Mouse (Mus musculus) stomach, embryonic 15.5 days (tissue): ENCODE results near the gene Kbtbd7. TPM values are rescaled to one million over a fixed set of nuclear protein-coding genes. Genes with fewer than 3 reads are reported as not detected.
"Not testable (repeated sequence)": the region's sequence is repeated elsewhere in the genome, so short reads cannot be mapped to it uniquely, and the experiment has no call there.

Source experiments
- ATAC-seq: fragments of 200-750 bp; cut with Nextera tagmentation; 2 replicates; pipeline ENCODE4 v1.8.0; 2017; ENCODE audit warnings: low read depth, moderate number of reproducible peaks, moderate TSS enrichment; ENCODE audit not compliant: insufficient read depth, low FRiP score
- H3K27ac ChIP-seq: fragments of 300-500 bp; sonication (generic); 2 replicates; pipeline ENCODE4 v1.5.1; 2015; ENCODE audit warnings: mild to moderate bottlenecking, inconsistent platforms
- H3K27me3 ChIP-seq: fragments of 300-500 bp; sonication (generic); replicated peaks from 2 replicates; pipeline ENCODE4 v1.6.1; 2015; ENCODE audit warnings: inconsistent platforms
- H3K36me3 ChIP-seq: fragments of 300-500 bp; sonication (generic); 2 replicates; pipeline ENCODE4 v1.6.1; 2015; ENCODE audit warnings: inconsistent platforms
- H3K4me1 ChIP-seq: fragments of 300-500 bp; sonication (generic); 2 replicates; pipeline ENCODE4 v1.6.1; 2015; ENCODE audit warnings: inconsistent platforms
- H3K4me2 ChIP-seq: fragments of 300-500 bp; sonication (generic); 2 replicates; pipeline ENCODE4 v1.6.1; 2015; ENCODE audit warnings: mild to moderate bottlenecking, inconsistent platforms
- H3K4me3 ChIP-seq: fragments of 300-500 bp; sonication (generic); replicated peaks from 2 replicates; pipeline ENCODE4 v1.5.1; 2015; ENCODE audit warnings: inconsistent platforms
- H3K9ac ChIP-seq: fragments of 300-500 bp; sonication (generic); 2 replicates; pipeline ENCODE4 v1.6.1; 2015; ENCODE audit warnings: inconsistent platforms
- H3K9me3 ChIP-seq: fragments of 300-500 bp; sonication (generic); 2 replicates; pipeline ENCODE4 v1.6.1; 2016; ENCODE audit warnings: inconsistent platforms
- WGBS: fragments of 180-500 bp; shearing (Covaris S2); methylation state at CpG from one replicate; pipeline ENCODE4 v1.1.7; 2015; 5-methylcytosine and 5-hydroxymethylcytosine counted together
- polyA plus RNA-seq: library from polyadenylated mRNA; unstranded; fragments of >200 nt; fragmentation: Nextera tagmentation; extraction: Ambion mirVana; gene quantifications from 2 replicates; pipeline ENCODE4 v1.2.1, GENCODE M21; 2015

Kbtbd7 gene
- polyA plus RNA-seq, 1 experiment from 2014 or later = 11.0 TPM

DNA sequence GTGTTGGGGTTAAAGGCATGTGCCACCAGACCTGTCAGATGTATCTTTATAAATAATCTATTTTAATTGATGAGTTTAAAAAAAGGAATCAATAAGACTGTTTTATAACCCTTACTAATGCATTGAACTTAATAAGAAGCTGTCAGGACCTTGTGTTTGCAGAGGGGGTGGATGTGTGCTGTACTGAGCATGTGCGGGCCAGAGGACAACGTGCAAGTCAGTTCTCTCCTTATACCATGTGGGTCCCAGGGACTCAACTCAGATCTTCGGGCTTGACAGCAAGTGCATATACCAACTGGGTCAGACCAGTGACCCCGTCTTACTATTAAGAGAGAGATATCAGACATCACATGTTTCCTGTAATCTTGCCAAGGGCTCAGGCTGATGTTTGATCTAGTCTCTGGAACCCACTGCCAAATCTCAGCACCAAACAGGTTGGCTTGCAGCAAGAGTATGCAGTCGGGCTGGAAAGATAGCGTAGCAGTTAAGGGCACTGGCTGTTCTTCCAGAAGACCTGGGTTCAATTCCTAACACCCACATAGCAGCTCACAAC, 17.0 kb upstream of the Kbtbd7 start:
- Histone ChIP-seq H3K9me3 (no peaks in the 10 kb centered on the region), H3K27ac (no peak overlapping the region), H3K27me3 (no peaks in the 10 kb centered on the region), H3K4me3 (no peak overlapping the region), H3K4me1 (peaks cover 5% of the 10 kb centered on the region; the same call in 1 of the 2 replicates), H3K9ac (no peak overlapping the region), H3K36me3 (0 out of 2 replicates have a peak, but pooled peaks cover 7% of the 10 kb centered on the region), H3K4me2 (no peak overlapping the region)
- 81% methylated on average over 6 of the region's 6 CpGs for WGBS
- ATAC-seq = 0 out of 2 replicates have a peak, but pooled peaks have one; percentile 38

DNA sequence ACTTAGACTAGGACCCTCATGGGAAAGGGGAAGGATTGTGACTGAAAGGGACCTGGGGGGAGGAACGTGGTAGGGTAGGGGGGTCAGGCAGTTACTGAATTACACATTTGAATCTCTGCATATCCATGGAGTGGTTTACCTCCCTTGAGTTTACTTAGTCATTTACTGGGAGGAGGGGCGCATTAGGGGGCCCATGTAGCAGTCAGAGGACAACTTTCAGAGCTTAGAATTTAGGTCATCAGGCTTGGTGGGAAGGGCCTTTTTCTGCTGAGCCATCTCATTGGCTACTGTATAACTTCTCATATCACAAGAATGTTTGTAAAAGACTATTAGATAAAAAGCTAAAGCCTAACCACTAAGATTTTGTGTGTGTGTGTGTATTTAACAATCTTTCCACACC, 15.6 kb upstream of the Kbtbd7 start:
- peak; percentile 90 for ATAC-seq
- H3K36me3 ChIP-seq = 0 out of 2 replicates have a peak, but pooled peaks cover 7% of the 10 kb centered on the region
- no peaks in the 10 kb centered on the region for H3K27me3 ChIP-seq
- no peaks in the 10 kb centered on the region for H3K9me3 ChIP-seq
- H3K27ac ChIP-seq = peak overlapping the region; percentile 44; the same call in 1 of the 2 replicates
- no peak overlapping the region for H3K4me3 ChIP-seq
- H3K9ac ChIP-seq = no peak overlapping the region
- no peak overlapping the region for H3K4me2 ChIP-seq
- 75% methylated on average over 2 of the region's 2 CpGs for WGBS
- peaks cover 5% of the 10 kb centered on the region; the same call in 1 of the 2 replicates for H3K4me1 ChIP-seq

DNA sequence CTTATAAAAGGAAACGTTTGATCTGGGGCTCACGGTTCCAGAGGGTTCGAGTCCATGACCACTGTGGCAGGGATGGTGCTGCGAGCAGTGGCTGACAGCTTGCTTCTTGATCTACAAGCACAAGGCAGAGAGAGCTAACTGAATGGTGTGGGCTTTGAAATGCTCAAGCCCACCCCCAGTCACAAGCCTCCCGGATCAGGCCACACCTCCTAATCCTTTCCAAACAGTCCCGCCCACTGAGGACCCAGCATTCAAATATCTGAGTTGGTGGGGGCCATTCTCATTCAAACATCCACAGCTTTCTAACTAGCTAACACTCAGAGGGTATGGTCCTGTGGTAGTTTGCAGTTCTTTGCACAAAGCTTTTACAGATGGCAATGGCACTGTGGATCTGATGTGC, 13.2 kb upstream of the Kbtbd7 start:
- Histone ChIP-seq H3K4me1 (peaks cover 5% of the 10 kb centered on the region; the same call in 1 of the 2 replicates), H3K36me3 (0 out of 2 replicates have a peak, but pooled peaks cover 7% of the 10 kb centered on the region)
- WGBS = 86% methylated on average over 6 of the region's 6 CpGs

DNA sequence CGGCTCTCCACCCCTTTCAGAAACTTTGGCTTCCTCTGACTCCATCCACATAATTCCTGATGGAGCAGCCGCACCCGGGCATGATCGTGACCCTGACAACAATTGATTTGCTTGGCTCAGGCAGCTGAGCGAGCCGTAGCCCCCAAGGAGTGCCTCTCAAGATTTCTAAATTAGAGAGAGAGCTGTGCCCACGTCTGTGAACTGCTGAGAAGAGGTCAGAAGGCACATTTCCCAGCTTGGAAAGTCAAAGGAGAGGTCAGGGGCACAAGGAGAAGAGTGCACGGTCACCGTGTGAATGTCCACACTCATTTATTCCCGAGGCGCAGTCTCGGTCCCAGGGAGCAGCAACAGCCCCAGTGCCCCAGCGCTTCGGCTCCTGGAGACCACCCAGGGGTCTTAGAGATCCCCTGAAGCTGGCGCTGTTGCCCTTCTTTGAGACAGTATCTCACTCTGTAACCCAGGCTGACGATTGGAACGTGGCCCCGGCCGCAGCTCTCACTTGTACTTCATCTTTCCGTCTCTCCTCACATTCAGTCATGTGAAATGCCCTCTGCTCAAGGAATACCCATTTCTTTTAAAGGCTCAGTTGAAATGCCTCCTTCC, 6.1 kb upstream of the Kbtbd7 start:
- Histone ChIP-seq H3K27me3 (no peaks in the 10 kb centered on the region), H3K9ac (no peak overlapping the region), H3K36me3 (peaks cover 5% of the 10 kb centered on the region; the same call in 1 of the 2 replicates), H3K4me1 (no peaks in the 10 kb centered on the region), H3K4me3 (no peak overlapping the region), H3K4me2 (no peak overlapping the region), H3K27ac (no peak overlapping the region), H3K9me3 (no peaks in the 10 kb centered on the region)
- ATAC-seq = no peak
- 59% methylated on average over 20 of the region's 20 CpGs for WGBS

More for the DNA sequence above, 13.2 kb upstream of the Kbtbd7 start:
- H3K9me3 ChIP-seq = no peaks in the 10 kb centered on the region
- H3K27ac ChIP-seq = no peak overlapping the region
- no peak overlapping the region for H3K4me2 ChIP-seq
- no peak for ATAC-seq
- H3K27me3 ChIP-seq = no peaks in the 10 kb centered on the region
- no peak overlapping the region for H3K4me3 ChIP-seq
- no peak overlapping the region for H3K9ac ChIP-seq

DNA sequence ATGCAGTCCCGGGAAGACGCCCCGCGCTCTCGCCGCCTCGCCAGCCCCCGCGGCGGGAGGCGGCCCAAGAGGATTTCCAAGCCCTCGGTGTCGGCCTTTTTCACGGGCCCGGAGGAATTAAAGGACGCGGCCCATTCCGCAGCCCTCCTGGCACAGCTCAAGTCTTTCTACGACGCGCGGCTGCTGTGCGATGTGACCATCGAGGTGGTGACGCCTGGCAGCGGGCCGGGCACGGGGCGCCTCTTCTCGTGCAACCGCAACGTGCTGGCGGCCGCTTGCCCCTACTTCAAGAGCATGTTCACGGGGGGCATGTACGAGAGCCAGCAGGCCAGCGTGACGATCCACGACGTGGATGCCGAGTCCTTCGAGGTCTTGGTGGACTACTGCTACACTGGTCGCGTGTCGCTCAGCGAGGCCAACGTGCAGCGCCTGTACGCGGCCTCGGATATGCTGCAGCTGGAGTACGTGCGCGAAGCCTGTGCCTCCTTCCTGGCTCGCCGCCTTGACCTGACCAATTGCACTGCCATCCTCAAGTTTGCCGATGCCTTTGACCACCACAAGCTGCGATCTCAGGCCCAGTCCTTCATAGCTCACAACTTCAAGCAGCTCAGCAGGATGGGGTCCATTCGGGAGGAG, 537 bp downstream of the Kbtbd7 start:
- H3K4me2 ChIP-seq = peak overlapping the region; percentile 41
- WGBS = 64% methylated on average over 8 of the region's 59 CpGs
- H3K4me3 ChIP-seq = peak overlapping the region; percentile 42
- not testable (repeated sequence) for H3K36me3 ChIP-seq, H3K9me3 ChIP-seq, H3K9ac ChIP-seq, H3K27me3 ChIP-seq, H3K4me1 ChIP-seq
- peak; percentile 8; the same call in 1 of the 2 replicates for ATAC-seq
- peak overlapping the region; percentile 67 for H3K27ac ChIP-seq

DNA sequence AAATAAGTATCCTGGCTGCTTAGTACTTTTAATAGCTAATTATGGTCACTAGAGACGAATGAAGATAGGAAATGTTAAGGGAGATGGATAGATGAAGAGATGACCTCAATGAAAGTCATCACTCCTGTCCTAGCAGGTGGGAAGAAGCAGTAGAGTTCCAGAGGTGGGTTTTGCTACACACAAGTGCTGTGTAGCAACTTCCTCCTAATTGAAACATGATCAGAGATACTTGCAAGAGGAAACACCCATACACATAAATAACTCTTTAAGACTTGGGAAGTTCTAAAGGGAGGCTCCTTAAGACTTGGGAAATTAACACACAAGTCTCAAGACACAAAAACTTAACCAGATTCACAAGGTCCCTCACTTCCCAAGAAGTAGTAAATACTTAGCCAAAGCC, 7.8 kb downstream of the Kbtbd7 start:
- no peak overlapping the region for H3K4me3 ChIP-seq
- H3K9ac ChIP-seq = no peak overlapping the region
- no peak for ATAC-seq
- no peaks in the 10 kb centered on the region for H3K4me1 ChIP-seq
- no peaks in the 10 kb centered on the region for H3K9me3 ChIP-seq
- H3K4me2 ChIP-seq = no peak overlapping the region
- 77% methylated on average over 1 of the region's 1 CpGs for WGBS
- H3K36me3 ChIP-seq = no peaks in the 10 kb centered on the region
- H3K27me3 ChIP-seq = no peaks in the 10 kb centered on the region
- no peak overlapping the region for H3K27ac ChIP-seq

DNA sequence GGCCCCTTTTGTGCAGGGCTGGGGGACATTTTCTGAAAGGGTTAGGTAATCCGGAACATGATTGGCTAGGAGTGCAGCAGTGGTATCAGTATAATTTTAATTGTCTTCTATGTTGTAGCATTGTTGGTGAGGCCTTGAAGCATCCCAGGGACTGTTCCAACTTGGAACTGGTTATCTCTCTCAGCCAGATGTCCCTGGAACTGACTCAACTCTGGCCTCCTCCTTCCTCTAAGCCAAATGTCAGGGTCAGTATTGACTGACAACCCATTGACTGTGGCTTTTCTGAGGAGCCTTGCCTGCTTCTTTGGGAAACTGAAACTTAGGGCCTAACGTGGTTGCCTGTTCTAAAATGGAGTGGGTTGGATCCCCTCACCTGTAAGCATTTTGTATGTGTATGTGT, 14.3 kb downstream of the Kbtbd7 start:
- H3K4me2 ChIP-seq = no peak overlapping the region

DNA sequence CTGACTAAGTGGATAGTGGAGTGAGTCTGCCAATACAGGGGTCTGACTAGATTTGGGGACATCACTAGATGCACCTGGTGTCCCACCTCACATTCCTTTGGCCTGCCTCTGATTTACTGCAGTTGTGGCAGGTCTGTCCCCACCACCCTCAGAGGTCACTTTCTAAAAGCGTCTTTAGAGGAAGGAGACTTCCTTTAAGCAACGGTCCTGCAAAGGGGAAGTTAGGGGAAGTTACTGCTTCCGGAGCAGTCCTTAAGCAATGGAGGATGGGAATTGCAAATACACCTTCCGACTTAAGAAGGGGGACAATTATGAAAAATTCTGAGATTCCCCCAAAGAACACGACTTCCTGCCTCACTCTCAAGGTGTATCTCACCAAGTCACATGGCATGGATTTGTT, 15.1 kb downstream of the Kbtbd7 start:
- no peak for ATAC-seq
- Histone ChIP-seq H3K4me3 (no peak overlapping the region), H3K9ac (no peak overlapping the region), H3K27me3 (no peaks in the 10 kb centered on the region), H3K4me1 (no peaks in the 10 kb centered on the region), H3K36me3 (no peaks in the 10 kb centered on the region), H3K27ac (no peak overlapping the region), H3K4me2 (no peak overlapping the region), H3K9me3 (no peaks in the 10 kb centered on the region)
- 69% methylated on average over 5 of the region's 5 CpGs for WGBS

More for the DNA sequence above, 14.3 kb downstream of the Kbtbd7 start:
- 81% methylated on average over 2 of the region's 2 CpGs for WGBS
- no peak for ATAC-seq
- Histone ChIP-seq H3K36me3 (no peaks in the 10 kb centered on the region), H3K4me1 (no peaks in the 10 kb centered on the region), H3K27ac (no peak overlapping the region), H3K27me3 (no peaks in the 10 kb centered on the region), H3K9ac (no peak overlapping the region), H3K9me3 (no peaks in the 10 kb centered on the region), H3K4me3 (no peak overlapping the region)

DNA sequence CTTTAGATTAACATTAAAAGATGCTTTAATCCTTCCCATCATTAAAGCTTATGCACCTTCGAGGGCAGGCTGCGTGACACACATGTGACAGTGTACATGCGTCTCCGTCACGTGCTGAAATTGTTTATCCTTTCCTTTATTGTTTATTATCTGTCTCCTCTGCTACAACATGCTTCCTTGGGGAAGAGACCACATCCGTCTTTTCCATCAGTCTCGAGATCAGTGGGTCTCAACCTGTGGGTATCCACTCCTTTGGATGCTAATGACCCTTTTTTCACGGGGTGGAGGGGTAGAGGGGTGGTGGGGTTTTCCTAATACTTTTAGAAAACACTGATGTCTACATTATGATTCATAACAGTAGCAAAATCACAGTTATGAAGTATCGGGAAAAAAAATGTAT, 18.3 kb downstream of the Kbtbd7 start:
- no peak overlapping the region for H3K4me3 ChIP-seq
- no peak overlapping the region for H3K4me2 ChIP-seq
- no peak overlapping the region for H3K27ac ChIP-seq
- no peaks in the 10 kb centered on the region for H3K9me3 ChIP-seq
- no peaks in the 10 kb centered on the region for H3K4me1 ChIP-seq
- no peaks in the 10 kb centered on the region for H3K36me3 ChIP-seq
- no peak for ATAC-seq
- H3K27me3 ChIP-seq = no peaks in the 10 kb centered on the region
- 79% methylated on average over 9 of the region's 9 CpGs for WGBS
- H3K9ac ChIP-seq = no peak overlapping the region

DNA sequence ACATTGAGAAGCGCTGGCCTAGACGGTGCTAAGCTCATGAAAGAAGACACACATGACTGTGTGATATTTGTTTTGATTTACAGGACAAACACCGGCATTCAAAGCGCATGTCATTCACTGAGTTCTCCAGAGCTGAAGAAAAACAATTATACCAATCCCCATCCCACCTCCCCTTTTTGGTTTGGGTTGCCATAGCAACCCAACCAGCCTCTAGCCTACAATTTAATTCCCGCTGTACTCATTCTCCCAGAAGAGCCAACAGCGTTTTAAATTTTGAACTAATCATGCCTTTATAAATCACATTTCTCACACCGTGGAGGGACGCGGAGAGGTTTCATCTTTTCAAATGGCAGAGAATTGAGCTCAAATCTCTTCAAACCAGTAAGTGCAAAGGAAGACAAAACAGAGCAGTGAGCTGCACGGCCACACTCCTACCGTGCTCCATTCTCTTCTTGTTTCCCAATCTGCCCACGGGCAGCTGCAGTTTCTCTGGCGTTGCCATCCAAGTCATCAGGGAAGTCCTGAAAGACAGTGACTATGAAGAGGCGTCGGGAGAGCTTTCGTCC, 18.8 kb downstream of the Kbtbd7 start:
- 71% methylated on average over 16 of the region's 16 CpGs for WGBS
- no peak for ATAC-seq

DNA sequence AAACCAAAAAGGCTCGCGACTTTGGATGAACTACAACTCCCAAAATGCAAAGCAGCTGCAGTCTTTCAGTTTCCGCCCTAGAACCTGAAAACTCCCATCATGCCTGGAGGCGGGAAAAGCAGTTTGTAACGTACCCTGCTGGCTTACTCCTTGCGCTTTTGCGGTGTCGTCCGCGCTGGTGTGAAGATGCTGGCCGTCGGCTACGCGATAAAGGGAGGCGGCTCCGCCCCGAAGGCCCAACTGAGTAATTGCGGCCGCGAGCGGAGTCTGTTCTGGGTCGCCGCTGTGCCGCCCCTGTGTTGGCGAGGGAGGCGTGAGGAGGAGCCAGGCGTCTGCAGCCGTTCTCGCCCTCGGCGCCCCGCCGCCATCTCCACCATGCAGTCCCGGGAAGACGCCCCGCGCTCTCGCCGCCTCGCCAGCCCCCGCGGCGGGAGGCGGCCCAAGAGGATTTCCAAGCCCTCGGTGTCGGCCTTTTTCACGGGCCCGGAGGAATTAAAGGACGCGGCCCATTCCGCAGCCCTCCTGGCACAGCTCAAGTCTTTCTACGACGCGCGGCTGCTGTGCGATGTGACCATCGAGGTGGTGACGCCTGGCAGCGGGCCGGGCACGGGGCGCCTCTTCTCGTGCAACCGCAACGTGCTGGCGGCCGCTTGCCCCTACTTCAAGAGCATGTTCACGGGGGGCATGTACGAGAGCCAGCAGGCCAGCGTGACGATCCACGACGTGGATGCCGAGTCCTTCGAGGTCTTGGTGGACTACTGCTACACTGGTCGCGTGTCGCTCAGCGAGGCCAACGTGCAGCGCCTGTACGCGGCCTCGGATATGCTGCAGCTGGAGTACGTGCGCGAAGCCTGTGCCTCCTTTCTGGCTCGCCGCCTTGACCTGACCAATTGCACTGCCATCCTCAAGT, 25.6 kb downstream of the Kbtbd7 start, which contains the start of gene Kbtbd6:
Gene Kbtbd6 (plus strand): TSS at position 155 of the 910 bp plus-strand sequence.
- H3K9ac ChIP-seq, H3K9me3 ChIP-seq, H3K4me1 ChIP-seq, H3K36me3 ChIP-seq, H3K27me3 ChIP-seq: not testable (repeated sequence)
- Histone ChIP-seq H3K27ac (peak within 1 kb of the TSS; percentile 63; the same call in 1 of the 2 replicates), H3K4me3 (peak within 1 kb of the TSS; percentile 63), H3K4me2 (peak within 1 kb of the TSS; percentile 79)
- peak; percentile 93 for ATAC-seq
- 23% methylated on average over 47 of the region's 89 CpGs for WGBS

More for the DNA sequence above, 18.8 kb downstream of the Kbtbd7 start:
- Histone ChIP-seq H3K27ac (no peak overlapping the region), H3K4me1 (no peaks in the 10 kb centered on the region), H3K36me3 (no peaks in the 10 kb centered on the region), H3K27me3 (no peaks in the 10 kb centered on the region), H3K9ac (no peak overlapping the region), H3K4me2 (no peak overlapping the region), H3K4me3 (no peak overlapping the region), H3K9me3 (no peaks in the 10 kb centered on the region)
